Mouse (Mus musculus) MEL-GATA-1-ER (cell line): ENCODE data around the gene Olfr484.
"Not testable (repeated sequence)": the region's sequence is repeated elsewhere in the genome, so short reads cannot be mapped to it uniquely, and the experiment has no call there.

ENCODE experiments used
- DNase-seq: peaks from one replicate; pipeline ENCODE4 v3.0.0-alpha.2; 2012; ENCODE audit warnings: low read depth; ENCODE audit errors: extremely low read depth

Olfr484 gene

DNA sequence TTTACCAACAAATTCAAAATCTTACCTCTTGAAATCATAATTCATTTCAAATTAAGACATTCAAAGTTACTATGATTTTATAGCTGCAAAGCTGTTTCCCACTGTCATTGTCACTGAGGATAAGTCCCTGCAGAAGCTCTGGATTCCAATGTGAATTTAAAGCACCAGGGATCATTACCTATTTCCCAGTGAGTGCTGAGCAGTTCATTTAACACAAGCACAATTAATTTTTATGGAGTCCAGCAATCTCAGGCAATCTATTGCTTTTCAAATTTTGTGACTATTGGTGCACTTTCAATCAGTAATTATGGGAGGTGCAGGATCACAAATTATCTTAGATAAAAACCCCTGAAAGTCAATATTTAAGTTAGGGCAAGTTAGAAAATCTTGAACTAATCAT lies at the start of gene Olfr484:
TSS of gene Olfr484 (minus strand) at position 101 of the 400 bp plus-strand sequence.
- DNase-seq = no peak

- DNase-seq = not testable (repeated sequence)
Measured at GRCm38 (mm10) chr7:108172642-108173041, 45.4 kb upstream of the Olfr484 start, which contains the start of gene Olfr486. Olfr486 (minus strand) TSS chr7:108172742.

DNA sequence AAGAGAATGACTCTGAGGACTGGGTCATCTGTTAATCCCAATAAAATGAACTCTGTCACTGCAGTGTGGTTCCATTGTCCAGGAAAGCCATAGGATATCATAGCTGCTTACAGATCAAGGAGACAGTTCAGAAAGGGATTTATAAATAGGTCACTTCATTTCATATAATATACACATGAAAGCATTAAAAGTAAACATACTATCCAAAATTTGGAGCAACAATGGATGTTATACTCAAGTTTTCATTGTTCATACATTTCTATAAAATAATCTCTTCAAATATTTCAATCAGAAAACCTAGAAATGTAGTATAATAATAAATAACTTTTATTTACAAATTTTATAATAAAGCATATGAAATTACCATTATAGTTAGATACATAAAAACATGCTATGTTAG lies 32.5 kb upstream of the Olfr484 start, which contains the start of gene Olfr485:
TSS of gene Olfr485 (minus strand) at position 101 of the 400 bp plus-strand sequence.
- no peak for DNase-seq

GRCm38 (mm10) chr7:108121416-108121815 lies 5.8 kb downstream of the Olfr484 start:
- DNase-seq = no peak

DNA sequence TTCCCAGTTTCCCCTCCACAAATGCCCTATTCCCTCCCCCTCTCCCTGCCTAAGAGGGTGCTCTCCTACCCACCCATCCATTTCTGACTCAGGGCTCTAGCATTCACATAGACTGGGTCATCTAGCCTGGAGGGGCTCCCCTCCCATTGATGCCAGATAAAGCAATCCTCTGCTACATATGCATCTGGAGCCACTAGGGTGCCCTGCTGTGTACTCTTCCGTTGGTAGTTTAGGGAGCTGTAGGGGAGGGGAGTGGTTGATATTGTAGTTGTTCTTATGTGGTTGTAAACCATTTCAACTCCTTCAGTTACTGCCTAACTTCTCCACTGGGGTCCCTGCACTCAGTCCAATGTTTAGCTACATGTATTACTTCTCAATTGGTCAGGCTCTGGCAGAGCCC lies 6.6 kb downstream of the Olfr484 start:
- no peak for DNase-seq

- no peak for DNase-seq
Measured at GRCm38 (mm10) chr7:108100549-108100948, 26.7 kb downstream of the Olfr484 start, which contains the start of gene Olfr483. Olfr483 (plus strand) TSS chr7:108100849.

- no peak for DNase-seq
Measured at GRCm38 (mm10) chr7:108097486-108097885, 29.8 kb downstream of the Olfr484 start, which contains the start of gene Olfr482. Olfr482 (minus strand) TSS chr7:108097586.

GRCm38 (mm10) chr7:108079555-108079954 lies 47.7 kb downstream of the Olfr484 start, which contains the start of gene Olfr481:
Olfr481 (plus strand) TSS chr7:108079855.
- DNase-seq = no peak
